Mouse (Mus musculus) liver, adult 2 months (tissue): ENCODE data around the gene Nit2.

Experiments
- CTCF ChIP-seq: fragments of 200-500 bp; IDR thresholded peaks from 2 replicates; pipeline ENCODE4 v1.5.1; 2011; ENCODE audit warnings: low read depth, low read length, control low read depth
- POLR2A ChIP-seq: fragments of 200-500 bp; IDR thresholded peaks from 2 replicates; pipeline ENCODE4 v1.6.1; 2011; ENCODE audit warnings: low read length, control low read depth; ENCODE audit not compliant: insufficient read depth; ENCODE audit errors: extremely low read depth

- no peak for TF ChIP-seq CTCF
- no peak for TF ChIP-seq POLR2A
Measured at GRCm38 (mm10) chr16:57162841-57163240, 4.3 kb downstream of the Nit2 start.
